Mouse (Mus musculus): ENCODE measurements around the gene Armc2.

GRCm38 (mm10) chr10:42055224-42056165 is 37.3 kb upstream of the Armc2 start:
- no peak for TF ChIP-seq CTCF (IDR thresholded peaks at IDR 0.05; ENCODE audit: borderline replicate concordance, extremely low read depth, insufficient read depth, insufficient read length)
- no peak for TF ChIP-seq POLR2A (IDR thresholded peaks at IDR 0.05; ENCODE audit: borderline replicate concordance, extremely low read depth, insufficient read depth, insufficient read length, poor library complexity, severe bottlenecking)
